Comparison of ENCODE assay signal across 26 mouse cellular contexts in genomic region chr19:21660734-21661133, GRCm38 (mm10).
"Had no signal": no experiment of that assay in that cellular context is flagged by ENCODE, and none has a peak within 500 bp of the region (broad histone marks: within the 10 kb centered on the region; RNA-seq: fewer than 3 reads in every experiment).

No protein-coding gene starts in this region.

- H3K4me1 ChIP-seq: heart, embryonic 15.5 days; limb, embryonic 10.5 days; limb, embryonic 12.5 days; liver, embryonic 15.5 days had no signal

- H3K36me3 ChIP-seq: heart, embryonic 13.5 days; heart, embryonic 15.5 days; hindbrain, embryonic 13.5 days; hindbrain, embryonic 15.5 days; limb, embryonic 10.5 days; liver, embryonic 13.5 days; liver, embryonic 15.5 days had no signal

- H3K27me3 ChIP-seq: heart, embryonic 13.5 days; heart, embryonic 15.5 days; hindbrain, embryonic 13.5 days; hindbrain, embryonic 15.5 days; limb, embryonic 12.5 days; liver, embryonic 13.5 days; liver, embryonic 15.5 days had no signal

- H3K4me2 ChIP-seq: heart, embryonic 11.5 days; heart, embryonic 13.5 days; heart, embryonic 15.5 days; hindbrain, embryonic 13.5 days; hindbrain, embryonic 15.5 days; limb, embryonic 12.5 days; liver, embryonic 11.5 days; liver, embryonic 13.5 days; liver, embryonic 15.5 days had no signal

- H3K9ac ChIP-seq: heart, embryonic 13.5 days; heart, embryonic 15.5 days; hindbrain, embryonic 13.5 days; hindbrain, embryonic 15.5 days; limb, embryonic 12.5 days; liver, embryonic 13.5 days; liver, embryonic 15.5 days; liver, postnatal 0 days had no signal

- H3K4me3 ChIP-seq: heart, embryonic 13.5 days; heart, embryonic 15.5 days; hindbrain, embryonic 13.5 days; hindbrain, embryonic 15.5 days; left cerebral cortex, adult 2 months; limb, embryonic 10.5 days; limb, embryonic 12.5 days; liver, embryonic 13.5 days; liver, embryonic 15.5 days had no signal

- H3K27ac ChIP-seq: heart, embryonic 13.5 days; heart, embryonic 15.5 days; hindbrain, embryonic 13.5 days; hindbrain, embryonic 15.5 days; hindbrain, postnatal 0 days; left cerebral cortex, adult 2 months; limb, embryonic 10.5 days; limb, embryonic 12.5 days; liver, embryonic 13.5 days; liver, embryonic 15.5 days had no signal

- ATAC-seq: hindbrain, postnatal 0 days; intestine, embryonic 16.5 days; liver, postnatal 0 days had no signal

- H3K9me3 ChIP-seq: heart, embryonic 13.5 days; heart, embryonic 15.5 days; hindbrain, embryonic 13.5 days; hindbrain, embryonic 15.5 days; limb, embryonic 10.5 days; limb, embryonic 12.5 days; liver, embryonic 13.5 days; liver, embryonic 15.5 days had no signal

- DNase-seq: gastrocnemius, postnatal 10 days; gastrocnemius, postnatal 25 days; heart, adult 18-20 months; heart, postnatal 14 days; heart, postnatal 36 days; kidney, adult 11 months; kidney, adult 8-10 months; kidney, postnatal 10 days; kidney, postnatal 25 days; kidney, postnatal 4 days; liver; liver, embryonic 13.5 days; liver, postnatal 0 days; lung, adult 2 months had no signal
